Mouse (Mus musculus) kidney, adult 8-10 months (tissue): Measurements from ENCODE around the gene 5031410I06Rik.
"Not testable (repeated sequence)": the region's sequence is repeated elsewhere in the genome, so short reads cannot be mapped to it uniquely, and the experiment has no call there.

ENCODE experiments used
- DNase-seq, 2 experiments: peaks; one replicate each; pipeline ENCODE4 v3.0.0; 2022

The 5031410I06Rik gene

DNA sequence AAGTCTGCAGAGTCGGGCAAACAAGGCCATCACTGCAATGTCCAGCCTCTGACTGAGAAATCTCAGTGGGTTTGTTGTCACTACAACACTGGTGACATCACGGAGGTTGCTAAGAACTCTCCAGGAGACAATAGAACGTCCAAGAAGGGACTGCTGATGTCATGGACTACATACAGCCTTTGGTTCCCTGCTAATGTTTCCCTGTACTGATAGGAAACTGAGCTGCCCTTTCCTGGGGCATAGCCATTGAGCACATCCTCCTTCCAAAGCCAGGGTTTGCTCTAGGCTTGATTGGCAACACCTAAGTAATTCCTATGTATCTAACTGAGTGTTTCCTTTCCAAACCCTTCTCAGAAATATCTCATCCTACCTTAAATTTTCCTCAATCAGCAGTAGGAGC is at the start of gene 5031410I06Rik:
Gene 5031410I06Rik, minus strand, starts transcription at position 101 of the 400 bp plus-strand sequence.
- DNase-seq = not testable (repeated sequence)

DNA sequence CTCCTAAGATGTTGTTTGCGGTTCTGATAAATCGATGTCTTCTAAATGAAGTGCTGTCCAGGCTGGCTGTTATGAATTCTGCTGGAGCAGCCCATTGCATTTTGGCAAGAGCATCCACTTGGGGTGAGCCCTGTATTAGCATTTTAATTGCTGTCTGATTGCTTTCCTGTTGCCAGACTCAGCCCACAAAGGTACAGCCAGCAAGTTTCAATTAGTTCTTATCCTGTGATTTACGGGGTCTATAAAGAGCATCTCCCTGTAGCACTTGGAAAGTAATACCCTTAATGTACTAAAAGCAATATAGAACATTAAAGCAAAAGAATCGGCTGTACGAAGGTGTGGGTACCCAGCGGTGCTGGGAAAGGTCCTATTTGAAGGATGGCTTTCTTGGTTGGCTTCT is 37.7 kb upstream of the 5031410I06Rik start:
- no peak for DNase-seq

DNA sequence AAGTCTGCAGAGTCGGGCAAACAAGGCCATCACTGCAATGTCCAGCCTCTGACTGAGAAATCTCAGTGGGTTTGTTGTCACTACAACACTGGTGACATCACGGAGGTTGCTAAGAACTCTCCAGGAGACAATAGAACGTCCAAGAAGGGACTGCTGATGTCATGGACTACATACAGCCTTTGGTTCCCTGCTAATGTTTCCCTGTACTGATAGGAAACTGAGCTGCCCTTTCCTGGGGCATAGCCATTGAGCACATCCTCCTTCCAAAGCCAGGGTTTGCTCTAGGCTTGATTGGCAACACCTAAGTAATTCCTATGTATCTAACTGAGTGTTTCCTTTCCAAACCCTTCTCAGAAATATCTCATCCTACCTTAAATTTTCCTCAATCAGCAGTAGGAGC is 16.2 kb upstream of the 5031410I06Rik start, which contains the start of gene Gm10220:
Gene Gm10220, minus strand, starts transcription at position 101 of the 400 bp plus-strand sequence.
- DNase-seq = not testable (repeated sequence)

DNA sequence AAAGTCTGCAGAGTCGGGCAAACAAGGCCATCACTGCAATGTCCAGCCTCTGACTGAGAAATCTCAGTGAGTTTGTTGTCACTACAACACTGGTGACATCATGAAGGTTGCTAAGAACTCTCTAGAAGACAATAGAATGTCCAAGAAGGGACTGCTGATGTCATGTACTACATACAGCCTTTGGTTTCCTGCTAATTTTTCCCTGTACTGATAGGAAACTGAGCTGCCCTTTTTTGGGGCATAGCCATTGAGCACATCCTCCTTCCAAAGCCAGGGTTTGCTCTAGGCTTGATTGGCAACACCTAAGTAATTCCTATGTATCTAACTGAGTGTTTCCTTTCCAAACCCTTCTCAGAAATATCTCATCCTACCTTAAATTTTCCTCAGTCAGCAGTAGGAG is 16.0 kb downstream of the 5031410I06Rik start, which contains the start of gene Gm10471:
Gene Gm10471, minus strand, starts transcription at position 101 of the 400 bp plus-strand sequence.
- not testable (repeated sequence) for DNase-seq

DNA sequence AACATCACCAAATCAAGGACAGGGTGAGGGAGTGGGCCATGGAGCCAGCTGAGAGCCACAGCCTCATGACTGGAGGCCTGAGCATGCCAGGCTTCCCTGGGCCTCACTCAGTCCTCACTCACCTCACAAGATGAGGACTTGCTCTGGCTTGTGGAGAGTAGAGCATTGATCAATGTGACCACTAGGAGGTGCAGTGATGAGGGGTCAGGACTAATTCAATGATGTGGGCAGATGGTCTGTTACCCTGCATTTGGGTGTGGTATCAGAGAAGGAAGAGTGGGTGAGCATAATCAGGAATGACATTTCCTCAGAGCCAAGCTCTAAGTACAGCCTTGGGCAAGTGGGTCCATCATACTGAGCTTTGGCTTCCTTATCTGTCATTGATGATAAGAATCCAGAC is 26.1 kb downstream of the 5031410I06Rik start:
- not testable (repeated sequence) for DNase-seq

DNA sequence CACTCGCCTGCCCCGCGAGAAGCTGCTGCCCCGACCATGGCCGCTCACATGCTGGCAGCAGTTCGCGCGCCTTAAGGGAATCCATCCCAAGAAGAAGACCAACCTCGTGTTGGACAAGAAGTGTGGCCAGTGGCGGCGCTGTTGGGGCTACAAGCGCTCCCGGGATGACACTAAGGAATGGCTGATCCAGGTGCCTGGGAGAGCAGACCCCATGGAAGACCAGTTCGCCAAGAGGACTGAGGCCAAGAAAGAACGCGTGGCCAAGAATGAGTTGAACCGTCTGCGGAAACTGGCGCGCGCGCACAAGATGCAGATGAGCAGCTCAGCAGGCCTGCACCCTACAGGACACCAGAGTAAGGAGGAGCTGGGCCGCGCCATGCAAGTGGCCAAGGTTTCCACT is 34.4 kb downstream of the 5031410I06Rik start:
- no peak for DNase-seq

DNA sequence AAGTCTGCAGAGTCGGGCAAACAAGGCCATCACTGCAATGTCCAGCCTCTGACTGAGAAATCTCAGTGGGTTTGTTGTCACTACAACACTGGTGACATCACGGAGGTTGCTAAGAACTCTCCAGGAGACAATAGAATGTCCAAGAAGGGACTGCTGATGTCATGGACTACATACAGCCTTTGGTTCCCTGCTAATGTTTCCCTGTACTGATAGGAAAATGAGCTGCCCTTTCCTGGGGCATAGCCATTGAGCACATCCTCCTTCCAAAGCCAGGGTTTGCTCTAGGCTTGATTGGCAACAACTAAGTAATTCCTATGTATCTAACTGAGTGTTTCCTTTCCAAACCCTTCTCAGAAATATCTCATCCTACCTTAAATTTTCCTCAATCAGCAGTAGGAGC is 46.7 kb downstream of the 5031410I06Rik start, which contains the start of gene Gm7347:
Gene Gm7347, minus strand, starts transcription at position 101 of the 400 bp plus-strand sequence.
- not testable (repeated sequence) for DNase-seq
